Mouse (Mus musculus): ENCODE data around the gene Elob. TPM values are rescaled to one million over a fixed set of nuclear protein-coding genes. Genes with fewer than 3 reads are reported as not detected.

The Elob gene
- polyA plus RNA-seq, 1 experiment from 2014 or later: 984 TPM

GRCm38 (mm10) chr17:23820731-23821130, 8.2 kb downstream of the Elob start:
- DNase-seq (ENCODE audit: low spot score): no peak
- H3K4me3 ChIP-seq: no peak overlapping the region; the same call in 1 of the 2 replicates
- no peaks in the 10 kb centered on the region for H3K27me3 ChIP-seq (ENCODE audit: insufficient read depth, poor library complexity, severe bottlenecking)
- H3K36me3 ChIP-seq: peaks cover 100% of the 10 kb centered on the region
- H3K27ac ChIP-seq: no peak overlapping the region; the same call in 1 of the 2 replicates
- H3K4me1 ChIP-seq: peaks cover 12% of the 10 kb centered on the region; the same call in 1 of the 2 replicates
- WGBS: 97% methylated on average over 5 of the region's 5 CpGs
- peaks cover 8% of the 10 kb centered on the region; the same call in 1 of the 2 replicates for H3K9me3 ChIP-seq

GRCm38 (mm10) chr17:23819235-23819634, 9.7 kb downstream of the Elob start:
- WGBS: 97% methylated on average over 25 of the region's 25 CpGs

GRCm38 (mm10) chr17:23818579-23818978, 10.4 kb downstream of the Elob start:
- Histone ChIP-seq H3K36me3 (peaks cover 100% of the 10 kb centered on the region), H3K27ac (no peak overlapping the region), H3K4me3 (no peak overlapping the region), H3K4me1 (peaks cover 12% of the 10 kb centered on the region; the same call in 1 of the 2 replicates), H3K9me3 (peaks cover 12% of the 10 kb centered on the region; the same call in 1 of the 2 replicates), H3K27me3 (ENCODE audit: insufficient read depth, poor library complexity, severe bottlenecking) (no peaks in the 10 kb centered on the region)
- 94% methylated on average over 8 of the region's 8 CpGs for WGBS
- no peak for DNase-seq (ENCODE audit: low spot score)

More at GRCm38 (mm10) chr17:23819235-23819634, 9.7 kb downstream of the Elob start:
- no peaks in the 10 kb centered on the region for H3K27me3 ChIP-seq (ENCODE audit: insufficient read depth, poor library complexity, severe bottlenecking)
- peaks cover 12% of the 10 kb centered on the region; the same call in 1 of the 2 replicates for H3K4me1 ChIP-seq
- H3K4me3 ChIP-seq: no peak overlapping the region
- H3K9me3 ChIP-seq: peaks cover 12% of the 10 kb centered on the region; the same call in 1 of the 2 replicates
- H3K27ac ChIP-seq: no peak overlapping the region
- no peak for DNase-seq (ENCODE audit: low spot score)
- peaks cover 100% of the 10 kb centered on the region for H3K36me3 ChIP-seq

GRCm38 (mm10) chr17:23815641-23816040, 13.3 kb downstream of the Elob start:
- Histone ChIP-seq H3K36me3 (peaks cover 99% of the 10 kb centered on the region), H3K4me3 (no peak overlapping the region), H3K4me1 (no peaks in the 10 kb centered on the region), H3K27ac (no peak overlapping the region), H3K27me3 (ENCODE audit: insufficient read depth, poor library complexity, severe bottlenecking) (no peaks in the 10 kb centered on the region), H3K9me3 (peaks cover 12% of the 10 kb centered on the region; the same call in 1 of the 2 replicates)
- WGBS: 98% methylated on average over 16 of the region's 16 CpGs
- DNase-seq (ENCODE audit: low spot score): no peak

- Histone ChIP-seq H3K27me3 (ENCODE audit: insufficient read depth, poor library complexity, severe bottlenecking) (no peaks in the 10 kb centered on the region), H3K27ac (no peak overlapping the region), H3K36me3 (peaks cover 62% of the 10 kb centered on the region), H3K4me3 (no peak overlapping the region), H3K9me3 (no peaks in the 10 kb centered on the region), H3K4me1 (peaks cover 16% of the 10 kb centered on the region)
- no peak for DNase-seq (ENCODE audit: low spot score)
- 93% methylated on average over 3 of the region's 3 CpGs for WGBS
These were observed 21.0 kb downstream of the Elob start for GRCm38 (mm10) chr17:23807918-23808317.

GRCm38 (mm10) chr17:23806867-23807266, 22.1 kb downstream of the Elob start:
- WGBS: 85% methylated on average over 25 of the region's 25 CpGs
- H3K4me3 ChIP-seq: peak overlapping the region; percentile 23; the same call in 1 of the 2 replicates

GRCm38 (mm10) chr17:23804426-23805085, 24.4 kb downstream of the Elob start:
- H3K36me3 ChIP-seq: peaks cover 28% of the 10 kb centered on the region
- 5% methylated on average over 8 of the region's 8 CpGs for WGBS
- H3K9me3 ChIP-seq: no peaks in the 10 kb centered on the region
- H3K4me1 ChIP-seq: peaks cover 22% of the 10 kb centered on the region
- H3K27me3 ChIP-seq (ENCODE audit: insufficient read depth, poor library complexity, severe bottlenecking): no peaks in the 10 kb centered on the region
- no peak for DNase-seq (ENCODE audit: low spot score)
- H3K27ac ChIP-seq: peak overlapping the region; percentile 98
- peak overlapping the region; percentile 98 for H3K4me3 ChIP-seq

More at GRCm38 (mm10) chr17:23806867-23807266, 22.1 kb downstream of the Elob start:
- no peak for DNase-seq (ENCODE audit: low spot score)
- H3K27ac ChIP-seq: no peak overlapping the region
- H3K27me3 ChIP-seq (ENCODE audit: insufficient read depth, poor library complexity, severe bottlenecking): no peaks in the 10 kb centered on the region
- no peaks in the 10 kb centered on the region for H3K9me3 ChIP-seq
- peaks cover 52% of the 10 kb centered on the region for H3K36me3 ChIP-seq
- peaks cover 19% of the 10 kb centered on the region for H3K4me1 ChIP-seq

- peak; percentile 92 for DNase-seq (ENCODE audit: low spot score)
- Histone ChIP-seq H3K4me3 (peak overlapping the region; percentile 98), H3K4me1 (peaks cover 22% of the 10 kb centered on the region), H3K9me3 (no peaks in the 10 kb centered on the region), H3K27me3 (ENCODE audit: insufficient read depth, poor library complexity, severe bottlenecking) (no peaks in the 10 kb centered on the region), H3K27ac (peak overlapping the region; percentile 98), H3K36me3 (peaks cover 18% of the 10 kb centered on the region)
- under 1% methylated on average over 76 of the region's 83 CpGs for WGBS
These were observed 25.4 kb downstream of the Elob start for GRCm38 (mm10) chr17:23803366-23804041.

GRCm38 (mm10) chr17:23802746-23803365, 26.1 kb downstream of the Elob start:
- H3K4me3 ChIP-seq: peak overlapping the region; percentile 98
- no peaks in the 10 kb centered on the region for H3K27me3 ChIP-seq (ENCODE audit: insufficient read depth, poor library complexity, severe bottlenecking)
- peak overlapping the region; percentile 98 for H3K27ac ChIP-seq
- under 1% methylated on average over 60 of the region's 60 CpGs for whole genome bisulfite sequencing
- no peaks in the 10 kb centered on the region for H3K9me3 ChIP-seq
- H3K36me3 ChIP-seq: peaks cover 13% of the 10 kb centered on the region
- DNase-seq (ENCODE audit: low spot score): peak; percentile 99
- H3K4me1 ChIP-seq: peaks cover 22% of the 10 kb centered on the region

GRCm38 (mm10) chr17:23801627-23802026, 27.3 kb downstream of the Elob start:
- no peaks in the 10 kb centered on the region for H3K27me3 ChIP-seq (ENCODE audit: insufficient read depth, poor library complexity, severe bottlenecking)
- no peak for DNase-seq (ENCODE audit: low spot score)
- H3K36me3 ChIP-seq: peaks cover 4% of the 10 kb centered on the region; the same call in 1 of the 2 replicates
- H3K9me3 ChIP-seq: no peaks in the 10 kb centered on the region
- H3K4me1 ChIP-seq: peaks cover 16% of the 10 kb centered on the region; the same call in 1 of the 2 replicates
- no peak overlapping the region for H3K27ac ChIP-seq
- WGBS: 93% methylated on average over 10 of the region's 10 CpGs
- no peak overlapping the region for H3K4me3 ChIP-seq

GRCm38 (mm10) chr17:23797316-23797715, 31.6 kb downstream of the Elob start:
- Histone ChIP-seq H3K4me3 (no peak overlapping the region), H3K27me3 (ENCODE audit: insufficient read depth, poor library complexity, severe bottlenecking) (no peaks in the 10 kb centered on the region), H3K27ac (no peak overlapping the region), H3K4me1 (peaks cover 5% of the 10 kb centered on the region; the same call in 1 of the 2 replicates), H3K36me3 (peaks cover 4% of the 10 kb centered on the region; the same call in 1 of the 2 replicates), H3K9me3 (no peaks in the 10 kb centered on the region)
- no peak for DNase-seq (ENCODE audit: low spot score)
- WGBS: 68% methylated on average over 7 of the region's 7 CpGs

- WGBS: 88% methylated on average over 8 of the region's 8 CpGs
- H3K27me3 ChIP-seq (ENCODE audit: insufficient read depth, poor library complexity, severe bottlenecking): no peaks in the 10 kb centered on the region
- DNase-seq (ENCODE audit: low spot score): no peak
- H3K27ac ChIP-seq: no peak overlapping the region
- peaks cover 4% of the 10 kb centered on the region; the same call in 1 of the 2 replicates for H3K36me3 ChIP-seq
- no peaks in the 10 kb centered on the region for H3K9me3 ChIP-seq
- no peak overlapping the region for H3K4me3 ChIP-seq
- peaks cover 9% of the 10 kb centered on the region for H3K4me1 ChIP-seq
These were observed 33.6 kb downstream of the Elob start for GRCm38 (mm10) chr17:23795323-23795722.

- Histone ChIP-seq H3K4me1 (peaks cover 21% of the 10 kb centered on the region), H3K36me3 (no peaks in the 10 kb centered on the region)
- WGBS: 64% methylated on average over 2 of the region's 2 CpGs
These were observed 37.9 kb downstream of the Elob start for GRCm38 (mm10) chr17:23791079-23791357.

More at GRCm38 (mm10) chr17:23791079-23791357, 37.9 kb downstream of the Elob start:
- Histone ChIP-seq H3K4me3 (peak overlapping the region; percentile 64), H3K27me3 (ENCODE audit: insufficient read depth, poor library complexity, severe bottlenecking) (no peaks in the 10 kb centered on the region), H3K27ac (peak overlapping the region; percentile 95), H3K9me3 (no peaks in the 10 kb centered on the region)
- DNase-seq (ENCODE audit: low spot score): no peak

All from heart, embryonic 10.5 days (tissue).